Mouse (Mus musculus): ENCODE measurements around the gene Dicer1. TPM values are rescaled to one million over a fixed set of nuclear protein-coding genes. Genes with fewer than 3 reads are reported as not detected.

The Dicer1 gene
- total RNA-seq, 4 experiments from 2014 or later = 33.8 to 50.0 (median 40.1) TPM

DNA sequence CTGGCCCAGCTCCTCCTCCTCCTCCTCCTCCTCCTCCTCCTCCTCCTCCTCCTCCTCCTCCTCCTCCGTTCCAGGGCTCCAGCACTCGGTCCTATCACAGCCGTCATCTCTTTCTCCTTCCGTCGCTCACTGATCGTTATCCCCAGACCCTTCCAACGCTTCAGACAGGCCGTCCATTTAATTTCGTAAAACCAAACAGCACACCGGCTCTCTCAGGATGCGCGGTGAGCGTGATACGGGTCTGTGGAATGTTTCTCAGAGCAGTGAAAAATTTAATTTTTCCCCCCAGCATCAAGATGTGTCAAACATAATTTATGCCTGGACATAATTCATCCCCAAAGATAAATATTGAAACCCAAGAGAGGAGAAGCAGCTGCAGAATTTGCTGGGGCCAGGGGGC lies 73.3 kb downstream of the Dicer1 start:
- no peak for DNase-seq (ENCODE audit: low spot score in 2 of 2)

DNA sequence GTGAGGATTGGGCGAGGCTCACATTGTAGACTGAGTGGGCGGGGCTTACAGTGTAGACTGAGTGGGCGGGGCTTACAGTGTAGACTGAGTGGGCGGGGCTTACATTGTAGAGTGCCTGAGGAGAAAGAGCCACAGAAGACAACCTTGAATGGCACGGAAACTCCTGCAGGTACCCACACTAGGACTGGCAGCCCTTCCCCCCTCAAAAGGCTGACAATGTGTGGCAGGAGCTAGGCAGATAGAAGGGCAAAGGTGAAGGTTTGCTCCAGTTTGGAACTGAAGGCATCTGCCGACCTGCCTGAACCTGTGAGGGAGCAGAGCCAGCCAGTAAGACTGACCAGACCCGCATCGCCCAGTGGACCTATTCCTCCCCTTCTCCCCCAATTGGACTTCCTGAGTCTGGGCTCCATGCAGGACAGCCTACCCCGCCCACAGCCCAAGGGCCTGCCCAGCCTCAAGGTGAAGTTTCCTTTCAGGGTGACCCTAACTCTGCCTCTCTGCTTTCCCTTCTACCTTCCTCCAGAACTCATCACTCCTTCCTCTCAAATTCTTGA lies 74.3 kb downstream of the Dicer1 start:
- no peak for DNase-seq (ENCODE audit: low spot score in 2 of 2)

DNA sequence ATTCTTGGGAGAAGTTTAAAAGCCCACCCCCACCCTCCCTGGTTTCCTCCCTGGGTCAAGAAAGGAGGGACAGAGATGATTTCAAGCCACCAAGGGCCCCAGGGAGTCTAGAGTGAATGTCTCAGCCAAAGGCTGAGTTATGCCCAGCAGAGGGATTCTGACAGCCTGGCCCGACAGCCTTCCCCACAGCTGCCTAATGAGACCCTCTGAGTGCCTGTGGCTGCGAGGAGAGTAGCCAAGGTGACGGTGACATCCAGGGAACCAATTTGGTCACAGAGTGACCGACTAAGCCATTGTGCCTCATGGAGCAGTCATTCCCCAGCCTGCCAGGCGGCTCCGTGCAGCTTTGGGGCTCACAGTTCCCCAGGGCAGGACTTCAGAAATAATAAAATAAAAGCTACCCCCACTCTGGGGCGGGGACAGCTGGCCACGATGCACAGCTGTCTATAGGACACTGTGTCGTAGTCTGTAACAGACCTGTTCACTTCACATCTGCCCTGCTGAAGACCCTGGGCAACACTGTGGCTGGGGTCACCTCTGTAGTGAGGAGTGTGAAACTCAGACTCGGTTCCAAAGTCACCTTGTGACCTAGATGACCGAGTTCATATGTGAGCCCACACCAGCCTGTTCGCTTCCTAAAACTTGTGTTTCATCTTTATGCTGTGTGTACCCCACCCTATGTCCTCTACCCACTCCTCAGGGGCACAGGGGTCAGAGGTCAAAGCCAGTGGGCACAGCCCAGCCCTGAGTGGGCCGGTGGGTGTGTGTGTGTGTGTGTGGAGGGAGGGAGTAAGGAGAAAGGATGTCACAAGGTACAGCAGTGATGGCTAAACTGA lies 75.0 kb downstream of the Dicer1 start:
- no peak for DNase-seq (ENCODE audit: low spot score in 2 of 2)

DNA sequence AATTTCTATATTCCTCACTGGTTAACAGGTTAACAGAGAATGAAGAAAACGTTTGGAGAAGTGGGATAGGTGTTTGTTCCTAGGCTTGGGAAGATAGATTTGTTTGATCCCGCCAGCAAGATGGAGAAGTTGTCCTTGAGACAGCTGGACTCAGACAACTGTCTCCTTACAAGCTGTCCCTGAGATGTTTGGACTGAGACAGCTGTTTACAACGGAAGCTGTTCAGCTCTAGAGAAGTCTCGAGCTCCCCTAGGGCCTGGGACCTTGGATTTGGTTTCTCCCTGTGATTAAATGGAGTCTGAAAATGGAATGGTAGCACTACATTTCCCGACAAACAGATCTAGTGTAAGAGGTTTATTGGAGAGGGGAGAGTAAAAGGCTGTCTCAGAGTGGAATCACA lies 78.8 kb downstream of the Dicer1 start:
- no peak for DNase-seq (ENCODE audit: low spot score in 2 of 2)

DNA sequence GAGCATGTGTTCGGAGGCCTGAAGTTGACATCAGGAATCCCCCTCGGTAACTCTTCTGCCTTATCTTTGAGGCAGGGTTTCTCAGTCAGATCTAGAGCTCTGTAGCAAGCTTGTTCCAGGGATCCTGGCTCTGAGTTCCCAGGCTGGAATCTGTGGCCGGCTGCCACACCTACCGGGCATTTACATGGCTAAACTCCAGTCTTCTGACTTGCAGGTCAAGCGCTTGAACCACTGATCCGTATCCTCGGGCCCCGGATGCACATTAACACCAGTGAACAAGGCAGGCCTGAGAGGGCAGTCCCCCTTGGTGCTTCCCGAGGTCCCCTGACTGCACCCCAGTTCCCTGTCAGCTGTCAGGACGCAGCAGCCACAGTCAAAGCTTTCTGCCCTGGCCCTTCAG lies 79.3 kb downstream of the Dicer1 start:
- DNase-seq (ENCODE audit: low spot score in 2 of 2) = peak in 1 of 2 experiments; percentile 17

DNA sequence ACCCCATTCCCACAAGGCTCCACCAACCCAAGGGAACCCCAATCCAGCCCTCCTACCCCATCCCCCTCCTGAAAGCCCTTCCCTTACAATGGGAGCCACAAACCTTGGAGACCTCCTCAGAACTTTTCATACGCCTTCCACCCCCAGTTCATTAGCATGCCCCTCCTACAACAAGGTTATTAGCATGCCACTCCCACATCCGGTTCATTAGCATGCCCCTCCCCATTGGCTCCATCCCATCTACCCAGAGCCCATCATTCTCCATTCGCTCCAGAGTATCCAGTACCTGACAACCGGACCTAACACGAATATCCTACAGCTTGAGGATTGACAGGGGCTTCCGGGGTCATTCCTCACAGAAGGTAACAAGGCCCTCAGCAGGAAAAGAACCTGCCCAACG lies 83.9 kb downstream of the Dicer1 start:
- no peak for DNase-seq (ENCODE audit: low spot score in 2 of 2)

DNA sequence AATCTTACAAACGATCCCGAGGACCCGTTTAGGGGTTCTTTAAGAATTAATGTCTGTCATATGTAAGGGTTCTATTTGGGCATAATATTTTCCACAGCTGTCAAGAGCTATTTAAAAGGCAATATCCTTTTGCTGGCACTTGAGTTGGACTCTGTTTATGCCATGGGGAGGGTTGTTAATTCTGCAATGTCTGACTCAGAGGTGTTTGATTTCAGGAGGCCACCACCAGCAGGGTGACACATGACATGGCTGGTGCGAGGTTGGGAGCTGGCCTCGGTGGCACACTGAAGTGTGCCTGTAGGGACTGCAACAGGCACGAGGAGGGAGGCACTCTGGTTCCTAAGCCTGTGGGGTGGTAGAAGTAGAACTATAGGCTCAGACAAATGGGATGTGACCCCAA lies 85.8 kb downstream of the Dicer1 start:
- DNase-seq (ENCODE audit: low spot score in 2 of 2) = peak; percentile 20 to 55

DNA sequence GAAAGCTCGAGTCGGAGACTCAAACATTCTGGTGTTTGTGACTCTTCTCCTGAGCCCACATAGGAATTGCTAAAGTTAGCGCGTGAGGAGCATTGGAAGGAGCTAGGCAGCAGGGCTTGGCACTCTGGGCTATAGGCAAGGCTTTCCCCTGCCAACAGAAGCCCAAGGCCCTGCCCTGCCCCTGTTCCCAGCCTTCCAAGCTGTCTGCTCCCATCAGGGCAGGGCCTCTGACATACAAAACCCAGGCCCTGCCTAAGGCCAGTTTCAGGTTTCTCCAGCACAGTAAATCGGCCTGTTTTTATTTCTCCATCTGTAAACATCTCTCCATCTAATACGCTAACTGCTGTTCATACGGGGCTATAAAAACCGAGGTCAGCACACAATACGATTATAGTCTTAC lies 86.2 kb downstream of the Dicer1 start:
- DNase-seq (ENCODE audit: low spot score in 2 of 2) = peak; percentile 13 to 58

DNA sequence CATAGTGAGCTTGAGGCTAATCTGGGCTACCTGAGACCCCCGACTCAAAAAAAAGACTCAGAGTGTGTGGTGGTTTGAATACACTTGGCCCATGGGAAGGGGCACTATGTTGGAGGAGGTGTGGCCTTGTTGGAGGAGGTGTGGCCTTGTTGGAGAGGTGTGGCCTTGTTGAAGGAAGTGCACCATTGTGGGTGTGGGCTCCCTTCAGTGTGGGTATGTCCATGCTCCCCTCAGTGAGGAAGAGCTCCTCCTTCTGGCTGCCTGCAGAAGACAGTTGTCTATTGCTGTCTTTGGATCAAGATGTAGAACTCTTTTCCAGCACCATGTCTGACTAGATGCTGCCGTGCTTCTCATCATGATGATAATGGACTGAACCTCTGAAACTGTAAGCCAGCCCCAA lies 95.6 kb downstream of the Dicer1 start:
- no peak for DNase-seq (ENCODE audit: low spot score in 2 of 2)

DNA sequence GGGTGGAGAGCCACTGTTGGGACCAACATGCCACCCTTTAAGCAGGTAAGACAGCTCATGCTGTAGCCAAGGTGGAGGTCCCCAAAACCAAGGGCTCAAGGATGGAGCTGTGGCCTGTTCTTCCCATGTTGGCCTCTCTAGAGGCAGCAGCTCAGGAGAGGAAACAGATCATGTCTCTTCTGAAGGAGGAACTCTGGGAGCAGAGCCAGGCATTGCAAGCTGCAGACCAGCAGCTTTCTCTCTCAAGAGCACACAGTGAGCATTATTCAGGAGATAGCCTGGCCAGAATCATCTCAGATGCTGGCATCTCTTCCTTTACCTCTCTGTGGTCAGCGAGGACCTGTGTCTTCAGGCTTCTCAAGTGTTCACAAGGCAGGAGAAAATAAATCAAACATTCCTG lies 96.7 kb downstream of the Dicer1 start:
- DNase-seq (ENCODE audit: low spot score in 2 of 2) = no peak

DNA sequence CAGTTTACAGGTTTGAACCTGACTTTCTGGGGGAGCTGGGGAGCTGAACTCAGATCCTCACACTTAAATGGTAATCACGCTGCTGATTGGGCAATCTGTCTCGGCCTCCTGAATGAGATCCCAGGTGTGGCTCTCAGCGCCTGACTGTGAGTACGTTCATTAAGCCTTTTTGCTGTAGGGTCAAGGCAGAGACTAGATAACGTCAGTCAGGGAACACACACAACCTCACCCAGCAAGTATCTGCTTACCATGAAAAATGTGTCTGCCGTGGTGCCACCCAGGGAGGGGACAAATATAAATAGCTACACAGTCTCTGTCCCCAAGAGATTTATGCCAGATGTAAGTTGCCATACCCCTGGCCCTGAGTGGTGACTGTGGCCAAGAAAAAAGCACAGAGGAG lies 99.7 kb downstream of the Dicer1 start:
- peak in 1 of 2 experiments; percentile 23 for DNase-seq (ENCODE audit: low spot score in 2 of 2)

DNA sequence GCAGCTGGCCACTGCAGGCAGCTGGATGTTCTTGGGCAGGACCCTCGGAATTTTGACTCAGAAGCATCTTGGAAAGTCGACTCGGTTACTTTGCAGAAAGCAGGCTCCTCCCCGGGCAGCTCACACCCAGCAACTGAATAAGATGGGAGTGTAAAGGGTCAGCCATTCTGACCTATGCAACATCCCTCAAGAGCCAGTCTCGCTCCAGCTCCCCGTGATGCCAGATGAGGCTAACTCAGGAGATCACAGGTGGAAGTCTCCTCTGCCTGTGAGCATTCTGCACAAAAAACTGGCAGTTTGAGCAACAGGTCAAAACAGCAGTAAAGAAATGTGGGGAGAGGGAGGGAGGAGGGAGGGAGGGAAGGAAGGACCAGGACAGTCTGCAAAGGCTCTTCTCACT lies 100.5 kb downstream of the Dicer1 start:
- DNase-seq (ENCODE audit: low spot score in 2 of 2) = no peak

DNA sequence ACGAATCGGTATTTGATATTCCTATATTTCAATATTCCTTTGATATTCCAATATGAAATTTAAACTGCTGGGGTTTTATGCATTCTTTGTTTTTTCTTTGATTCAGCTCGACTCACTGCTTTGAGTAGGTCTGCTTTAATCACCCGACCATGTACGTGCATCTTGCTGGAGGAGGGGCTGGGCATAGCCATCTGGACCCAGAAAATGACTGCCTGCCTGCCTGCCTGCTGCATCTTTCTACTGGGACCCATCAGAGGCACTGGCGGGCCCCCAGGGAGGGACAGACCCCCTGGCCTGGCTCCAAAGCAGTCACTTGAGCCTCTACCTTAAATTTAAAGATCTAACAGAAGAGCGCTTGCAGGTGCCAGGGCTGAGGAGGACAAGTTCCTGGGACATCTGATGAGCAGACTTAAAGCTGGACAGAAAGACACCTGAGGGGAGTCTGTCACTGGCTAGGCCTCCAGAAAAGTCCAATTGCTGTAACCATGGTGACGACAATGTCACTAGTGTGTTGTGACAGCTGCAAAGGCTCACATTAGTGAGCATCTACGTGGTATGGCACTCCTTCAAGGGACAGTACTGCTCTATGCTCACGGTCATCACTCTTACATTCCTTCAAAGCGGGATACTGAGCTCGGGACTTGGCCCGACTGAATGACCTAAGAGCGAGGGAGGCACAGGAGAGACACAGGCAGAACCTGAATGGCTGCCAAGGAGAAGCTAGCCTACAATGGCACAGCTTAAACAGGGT lies 101.1 kb downstream of the Dicer1 start:
- DNase-seq (ENCODE audit: low spot score in 2 of 2) = no peak

DNA sequence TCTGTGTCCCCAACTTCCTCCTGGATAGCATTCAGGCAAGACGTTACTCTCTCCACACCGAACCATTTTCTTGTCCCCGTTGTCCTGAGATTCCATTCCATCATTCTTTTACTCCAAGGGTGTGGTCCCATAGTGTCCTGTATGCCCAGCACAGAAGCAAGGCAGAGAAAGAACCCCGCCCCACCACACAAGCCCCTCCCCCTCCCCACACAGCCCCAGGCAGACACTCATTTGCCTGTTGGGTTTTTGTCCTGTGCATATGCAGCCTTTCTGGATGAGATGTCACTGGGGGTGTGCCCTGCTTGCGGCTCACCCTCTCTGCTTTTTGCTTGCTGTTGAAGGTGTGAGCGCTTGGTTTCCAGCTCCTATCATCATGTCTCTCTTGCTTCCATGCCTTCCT lies 103.4 kb downstream of the Dicer1 start:
- DNase-seq (ENCODE audit: low spot score in 2 of 2) = no peak

DNA sequence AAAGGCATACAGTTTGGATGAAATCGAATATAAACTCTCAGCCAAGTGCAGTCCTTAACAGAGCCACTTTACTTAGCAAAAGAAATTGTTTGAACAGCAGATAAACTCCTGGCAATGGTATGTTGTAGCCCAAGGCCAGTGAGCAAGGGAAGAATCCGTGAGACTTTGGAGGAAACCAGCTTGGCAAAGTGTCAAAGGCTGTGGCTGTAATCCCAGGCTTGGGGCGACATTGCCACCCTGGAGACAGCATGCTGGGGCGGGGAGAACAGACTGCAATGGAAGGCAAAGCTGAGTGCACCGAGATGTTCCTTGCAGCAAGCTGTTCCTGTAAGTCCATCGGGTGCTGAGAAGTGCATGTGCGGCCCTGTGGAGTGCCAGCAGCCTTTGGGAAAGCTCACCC lies 109.4 kb downstream of the Dicer1 start:
- DNase-seq (ENCODE audit: low spot score in 2 of 2) = no peak

DNA sequence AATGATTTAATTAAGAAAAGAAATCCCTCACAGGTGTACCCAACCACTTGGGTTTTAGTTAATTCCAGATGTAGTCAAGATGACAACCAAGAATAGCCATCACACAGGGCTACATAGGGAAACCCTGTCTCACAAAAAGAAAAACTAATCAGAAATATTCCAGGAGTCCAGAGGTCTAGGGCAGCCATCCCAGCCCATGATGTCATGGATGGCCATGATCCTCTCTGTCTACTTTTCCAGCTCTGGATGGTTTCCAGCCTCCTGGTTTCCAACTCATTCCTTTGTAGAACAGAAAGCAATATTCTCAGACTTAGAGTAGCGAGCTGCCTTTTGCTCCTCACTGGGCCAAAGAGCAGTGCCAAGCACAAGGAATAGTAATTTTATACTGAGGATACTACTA lies 110.8 kb downstream of the Dicer1 start:
- peak; percentile 63 to 67 for DNase-seq (ENCODE audit: low spot score in 2 of 2)

DNA sequence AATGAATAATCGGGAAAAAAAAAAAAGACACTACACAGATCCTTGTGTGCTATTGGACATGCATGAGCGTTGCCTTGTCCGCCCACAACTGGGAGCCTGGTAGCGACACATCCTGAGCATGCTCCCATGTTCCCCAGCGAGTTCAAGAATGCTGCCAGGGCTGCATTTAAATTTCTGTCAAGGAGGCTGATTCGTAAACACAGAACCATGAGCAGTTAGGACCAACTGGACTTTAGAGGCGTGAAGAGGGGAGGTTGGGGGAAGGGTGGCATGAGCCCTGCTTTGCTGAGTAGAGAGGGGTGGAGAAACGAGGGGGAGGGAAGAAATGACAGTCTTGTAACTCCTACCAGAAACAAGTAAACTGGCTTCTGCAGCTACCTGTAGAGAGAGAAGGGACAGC lies 113.6 kb downstream of the Dicer1 start:
- no peak for DNase-seq (ENCODE audit: low spot score in 2 of 2)

Other genes with a start within 250 kb of the Dicer1 start
- 1 to 10 TPM in 3 of 4 experiments, under 1 TPM in 1; 0.73 to 2.1 (median 1.5) TPM for gene Clmn, start 113.1 kb upstream of the Dicer1 start, total RNA-seq (2022)